Mouse (Mus musculus) left cerebral cortex, adult 8-10 months (tissue): Measurements from ENCODE around the gene Tex11. TPM values are rescaled to one million over a fixed set of nuclear protein-coding genes. Genes with fewer than 3 reads are reported as not detected.

Experiments used
- total RNA-seq, 4 experiments: library from RNA; stranded (reverse); gene quantifications; 2 replicates each; pipeline ENCODE4 v1.2.4; 2022

The Tex11 gene
- total RNA-seq, 4 experiments from 2014 or later = 0.14 to 0.30 (median 0.24) TPM

Other genes starting within 250 kb of the Tex11 start
- 1 to 10 TPM; 5.4 to 9.3 (median 7.8) TPM for gene Slc7a3, start 26.4 kb upstream of the Tex11 start, total RNA-seq
- 10 to 100 TPM; 72.5 to 90.1 (median 77.3) TPM for gene Snx12, start 162.9 kb upstream of the Tex11 start, total RNA-seq
- gene Foxo4, start 194.9 kb upstream of the Tex11 start, total RNA-seq = 10 to 100 TPM; 16.8 to 19.8 (median 17.4) TPM
- not detected for gene Gm614, start 204.3 kb upstream of the Tex11 start, total RNA-seq
- 1 to 10 TPM in 3 of 4 experiments, under 1 TPM in 1; 0.83 to 1.8 (median 1.3) TPM for gene Il2rg, start 208.6 kb upstream of the Tex11 start, total RNA-seq
- not detected for gene Gm20489, start 209.4 kb upstream of the Tex11 start, total RNA-seq
- 10 to 100 TPM; 20.0 to 29.2 (median 23.7) TPM for gene Med12, start 214.4 kb upstream of the Tex11 start, total RNA-seq
- 100 to 1,000 TPM; 136 to 147 (median 143) TPM for gene Nlgn3, start 239.5 kb upstream of the Tex11 start, total RNA-seq